Mouse (Mus musculus) G1E (cell line): ENCODE measurements around the gene Zbtb8b.

Experiments
- CTCF ChIP-seq: IDR thresholded peaks from 2 replicates; pipeline ENCODE4 v1.5.1; 2012; ENCODE audit warnings: low read depth, low read length, inconsistent platforms, mixed read lengths
- GATA1 ChIP-seq: IDR thresholded peaks from 2 replicates; pipeline ENCODE4 v1.6.1; 2012; ENCODE audit warnings: borderline replicate concordance, low read length, inconsistent platforms, mixed read lengths
- GATA2 ChIP-seq: IDR thresholded peaks from 2 replicates; pipeline ENCODE4 v1.6.1; 2012; ENCODE audit warnings: low read depth, low read length, inconsistent platforms, borderline replicate concordance
- POLR2AphosphoS5 ChIP-seq: IDR thresholded peaks from 2 replicates; pipeline ENCODE4 v1.6.1; 2012; ENCODE audit warnings: low read depth, low read length, inconsistent platforms; ENCODE audit not compliant: insufficient replicate concordance

GRCm38 (mm10) chr4:129440340-129441063 lies at the start of gene Zbtb8b:
- TF ChIP-seq CTCF (no peak), GATA1 (no peak), POLR2AphosphoS5 (no peak), GATA2 (no peak)
